Mouse (Mus musculus) forebrain, embryonic 11.5 days (tissue): Measurements from ENCODE around the gene Pp2d1. TPM values are rescaled to one million over a fixed set of nuclear protein-coding genes. Genes with fewer than 3 reads are reported as not detected.
A peak's percentile ranks its signal among the peaks of the same experiment; 100 is the strongest.

Experiments used
- ATAC-seq: fragments of 200-750 bp; cut with Nextera tagmentation; replicated peaks from 2 replicates; pipeline ENCODE4 v1.8.0; 2017; ENCODE audit warnings: moderate TSS enrichment; ENCODE audit not compliant: low FRiP score
- DNase-seq: peaks from one replicate; pipeline ENCODE4 v3.0.0-alpha.2; 2017; ENCODE audit warnings: low spot score
- H3K27ac ChIP-seq: fragments of 300-500 bp; sonication (generic); 2 replicates; pipeline ENCODE4 v1.5.1; 2014; ENCODE audit warnings: low read depth, low read length
- H3K27me3 ChIP-seq: fragments of 300-500 bp; sonication (generic); 2 replicates; pipeline ENCODE4 v1.6.1; 2014; ENCODE audit warnings: mild to moderate bottlenecking, low read length, mixed read lengths; ENCODE audit not compliant: control insufficient read depth, insufficient read depth
- H3K36me3 ChIP-seq: fragments of 300-500 bp; sonication (generic); 2 replicates; pipeline ENCODE4 v1.6.1; 2014; ENCODE audit warnings: mild to moderate bottlenecking, low read length, moderate library complexity, mixed read lengths; ENCODE audit not compliant: control insufficient read depth, insufficient read depth
- H3K4me1 ChIP-seq: fragments of 300-500 bp; sonication (generic); replicated peaks from 2 replicates; pipeline ENCODE4 v1.6.1; 2014; ENCODE audit warnings: low read length, mixed read lengths; ENCODE audit not compliant: control insufficient read depth, insufficient read depth
- H3K4me2 ChIP-seq: fragments of 300-500 bp; sonication (generic); 2 replicates; pipeline ENCODE4 v1.6.1; 2014; ENCODE audit warnings: low read depth, mild to moderate bottlenecking, low read length, moderate library complexity, mixed read lengths; ENCODE audit not compliant: severe bottlenecking
- H3K4me3 ChIP-seq: fragments of 300-500 bp; sonication (generic); 2 replicates; pipeline ENCODE4 v1.5.1; 2014; ENCODE audit warnings: low read depth, low read length
- H3K9ac ChIP-seq: fragments of 300-500 bp; sonication (generic); 2 replicates; pipeline ENCODE4 v1.6.1; 2014; ENCODE audit warnings: low read length
- H3K9me3 ChIP-seq: fragments of 300-500 bp; sonication (generic); 2 replicates; pipeline ENCODE4 v1.6.1; 2016; ENCODE audit warnings: low read length, mixed read lengths; ENCODE audit not compliant: control insufficient read depth
- WGBS: fragments of 180-500 bp; shearing (Covaris S2); extraction: QIAGEN DNeasy Blood & Tissue Kit; methylation state at CpG from one replicate; pipeline ENCODE4 v1.1.7; 2014; 5-methylcytosine and 5-hydroxymethylcytosine counted together
- polyA plus RNA-seq: library from polyadenylated mRNA; unstranded; fragments of >200 nt; fragmentation: Nextera tagmentation; extraction: Ambion mirVana; gene quantifications from 2 replicates; pipeline ENCODE4 v1.2.1, GENCODE M21; 2014

Gene Pp2d1
- polyA plus RNA-seq, 1 experiment from 2014 or later = 0.47 TPM

- Histone ChIP-seq H3K36me3 (no peaks in the 10 kb centered on the region), H3K27ac (peak within 1 kb of the TSS; percentile 93), H3K27me3 (no peaks in the 10 kb centered on the region), H3K9me3 (no peaks in the 10 kb centered on the region), H3K9ac (peak within 1 kb of the TSS; percentile 87), H3K4me3 (peak within 1 kb of the TSS; percentile 91), H3K4me1 (peaks cover 2% of the 10 kb centered on the region; the same call in 1 of the 2 replicates), H3K4me2 (peak within 1 kb of the TSS; percentile 64)
- ATAC-seq = peak; percentile 97
- peak; percentile 99 for DNase-seq
- WGBS = under 1% methylated on average over 77 of the region's 82 CpGs
Measured at GRCm38 (mm10) chr17:53478858-53479603, 60.2 kb downstream of the Pp2d1 start, which contains the start of gene Rab5a. Rab5a (plus strand) TSS chr17:53479234.

GRCm38 (mm10) chr17:53478066-53478857 is 61.0 kb downstream of the Pp2d1 start:
- Histone ChIP-seq H3K36me3 (no peaks in the 10 kb centered on the region), H3K9me3 (no peaks in the 10 kb centered on the region), H3K4me2 (peak overlapping the region; percentile 64), H3K4me1 (peaks cover 2% of the 10 kb centered on the region; the same call in 1 of the 2 replicates), H3K27me3 (no peaks in the 10 kb centered on the region), H3K27ac (peak overlapping the region; percentile 93), H3K9ac (peak overlapping the region; percentile 79), H3K4me3 (peak overlapping the region; percentile 91)
- ATAC-seq (no peak), DNase-seq (no peak)
- WGBS = 8% methylated on average over 15 of the region's 15 CpGs

GRCm38 (mm10) chr17:53468697-53469096 is 70.6 kb downstream of the Pp2d1 start:
- DNase-seq (no peak), ATAC-seq (no peak)
- no peak overlapping the region for H3K9ac ChIP-seq
- no peaks in the 10 kb centered on the region for H3K36me3 ChIP-seq
- no peaks in the 10 kb centered on the region for H3K9me3 ChIP-seq
- H3K4me3 ChIP-seq = no peak overlapping the region
- no peak overlapping the region for H3K4me2 ChIP-seq
- no peak overlapping the region for H3K27ac ChIP-seq
- H3K4me1 ChIP-seq = no peaks in the 10 kb centered on the region
- no peaks in the 10 kb centered on the region for H3K27me3 ChIP-seq

- DNase-seq (peak; percentile 47), ATAC-seq (no peak)
- WGBS = 59% methylated on average over 4 of the region's 4 CpGs
Measured at GRCm38 (mm10) chr17:53465569-53465968, 73.7 kb downstream of the Pp2d1 start.

GRCm38 (mm10) chr17:53463496-53463840 is 75.8 kb downstream of the Pp2d1 start:
- H3K9me3 ChIP-seq = no peaks in the 10 kb centered on the region
- no peak for DNase-seq
- H3K4me3 ChIP-seq = peak overlapping the region; percentile 38
- H3K36me3 ChIP-seq = no peaks in the 10 kb centered on the region
- 27% methylated on average over 6 of the region's 9 CpGs for WGBS
- H3K27ac ChIP-seq = no peak overlapping the region
- no peaks in the 10 kb centered on the region for H3K27me3 ChIP-seq
- peak; percentile 47 for ATAC-seq
- peak overlapping the region; percentile 63 for H3K4me2 ChIP-seq
- no peaks in the 10 kb centered on the region; the same call in 1 of the 2 replicates for H3K4me1 ChIP-seq
- H3K9ac ChIP-seq = peak overlapping the region; percentile 53

More at GRCm38 (mm10) chr17:53465569-53465968, 73.7 kb downstream of the Pp2d1 start:
- Histone ChIP-seq H3K27me3 (no peaks in the 10 kb centered on the region), H3K4me2 (no peak overlapping the region), H3K4me3 (no peak overlapping the region), H3K36me3 (no peaks in the 10 kb centered on the region), H3K27ac (no peak overlapping the region), H3K9ac (no peak overlapping the region), H3K4me1 (no peaks in the 10 kb centered on the region; the same call in 1 of the 2 replicates), H3K9me3 (no peaks in the 10 kb centered on the region)

- no peaks in the 10 kb centered on the region; the same call in 1 of the 2 replicates for H3K4me1 ChIP-seq
- DNase-seq (peak; percentile 85), ATAC-seq (peak; percentile 98)
- peak within 1 kb of the TSS; percentile 53 for H3K9ac ChIP-seq
- H3K4me2 ChIP-seq = peak within 1 kb of the TSS; percentile 63
- H3K27me3 ChIP-seq = no peaks in the 10 kb centered on the region
- no peak within 1 kb of the TSS for H3K27ac ChIP-seq
- no peaks in the 10 kb centered on the region for H3K9me3 ChIP-seq
- H3K4me3 ChIP-seq = peak within 1 kb of the TSS; percentile 38
- no peaks in the 10 kb centered on the region for H3K36me3 ChIP-seq
- 19% methylated on average over 26 of the region's 26 CpGs for WGBS
Measured at GRCm38 (mm10) chr17:53462603-53463495, 76.4 kb downstream of the Pp2d1 start, which contains the start of gene Efhb. Efhb (minus strand) TSS chr17:53463321.
